Mouse (Mus musculus) heart, adult 2 months (tissue): ENCODE results near the gene Zfp57. TPM values are rescaled to one million over a fixed set of nuclear protein-coding genes. Genes with fewer than 3 reads are reported as not detected.

Source experiments
- DNase-seq, 2 experiments: peaks; one replicate each; pipeline ENCODE4 v3.0.0; 2021
- H3K27ac ChIP-seq: fragments of 200-600 bp; 2 replicates; pipeline ENCODE4 v1.8.1; 2022
- H3K27me3 ChIP-seq: fragments of 200-500 bp; 2 replicates; pipeline ENCODE4 v1.6.1; 2012; ENCODE audit warnings: mild to moderate bottlenecking, low read length, inconsistent platforms, mixed read lengths; ENCODE audit not compliant: control insufficient read depth, insufficient read depth
- H3K36me3 ChIP-seq: fragments of 200-500 bp; 2 replicates; pipeline ENCODE4 v1.6.1; 2012; ENCODE audit warnings: low read length, inconsistent platforms; ENCODE audit not compliant: control insufficient read depth, insufficient read depth
- H3K4me1 ChIP-seq: fragments of 200-500 bp; 2 replicates; pipeline ENCODE4 v1.6.1; 2011; ENCODE audit warnings: low read length; ENCODE audit not compliant: control insufficient read depth, insufficient read depth
- H3K4me3 ChIP-seq: fragments of 200-600 bp; 2 replicates; pipeline ENCODE4 v1.8.1; 2022
- H3K79me2 ChIP-seq: fragments of 200-500 bp; replicated peaks from 2 replicates; pipeline ENCODE4 v1.6.1; 2012; ENCODE audit warnings: mild to moderate bottlenecking, inconsistent platforms, low read length, moderate library complexity, mixed read lengths; ENCODE audit not compliant: control insufficient read depth, insufficient read depth
- H3K9ac ChIP-seq: fragments of 200-500 bp; 2 replicates; pipeline ENCODE4 v1.6.1; 2012; ENCODE audit warnings: low read depth, mild to moderate bottlenecking, control low read depth, inconsistent platforms, low read length, mixed read lengths
- CTCF ChIP-seq: fragments of 200-600 bp; IDR thresholded peaks from 2 replicates; pipeline ENCODE4 v1.8.1; 2022; ENCODE audit warnings: antibody characterized with exemption, mild to moderate bottlenecking, moderate library complexity
- EP300 ChIP-seq: fragments of 200-500 bp; IDR thresholded peaks from 2 replicates; pipeline ENCODE4 v1.6.1; 2011; ENCODE audit warnings: low read depth, low read length, control low read depth; ENCODE audit not compliant: insufficient read depth
- POLR2A ChIP-seq: fragments of 200-500 bp; IDR thresholded peaks from 2 replicates; pipeline ENCODE4 v1.6.1; 2011; ENCODE audit warnings: mild to moderate bottlenecking, low read depth, low read length, control low read depth; ENCODE audit not compliant: insufficient read depth
- WGBS: fragments of 180-500 bp; shearing (Covaris S2); methylation state at CpG from one replicate; pipeline ENCODE4 v1.1.7; 2018; 5-methylcytosine and 5-hydroxymethylcytosine counted together
- intact Hi-C: fragments of 180-260 bp; cut with DNase I; formaldehyde crosslinking; loops from one replicate; pipeline ENCODE4 v1.15.1; 2025
- polyA plus RNA-seq: library from polyadenylated mRNA; depleted of rRNA; stranded (reverse); fragments of >200 nt; gene quantifications from 2 replicates; pipeline ENCODE4 v1.2.3, GENCODE M21; 2012
- total RNA-seq, 2 experiments: library from RNA; stranded (reverse); gene quantifications; 2 replicates each; pipeline ENCODE4 v1.2.3; 2021

Zfp57 gene
- total and polyA plus RNA-seq, 3 experiments = 0.94 to 2.3 (median 1.4) TPM

DNA sequence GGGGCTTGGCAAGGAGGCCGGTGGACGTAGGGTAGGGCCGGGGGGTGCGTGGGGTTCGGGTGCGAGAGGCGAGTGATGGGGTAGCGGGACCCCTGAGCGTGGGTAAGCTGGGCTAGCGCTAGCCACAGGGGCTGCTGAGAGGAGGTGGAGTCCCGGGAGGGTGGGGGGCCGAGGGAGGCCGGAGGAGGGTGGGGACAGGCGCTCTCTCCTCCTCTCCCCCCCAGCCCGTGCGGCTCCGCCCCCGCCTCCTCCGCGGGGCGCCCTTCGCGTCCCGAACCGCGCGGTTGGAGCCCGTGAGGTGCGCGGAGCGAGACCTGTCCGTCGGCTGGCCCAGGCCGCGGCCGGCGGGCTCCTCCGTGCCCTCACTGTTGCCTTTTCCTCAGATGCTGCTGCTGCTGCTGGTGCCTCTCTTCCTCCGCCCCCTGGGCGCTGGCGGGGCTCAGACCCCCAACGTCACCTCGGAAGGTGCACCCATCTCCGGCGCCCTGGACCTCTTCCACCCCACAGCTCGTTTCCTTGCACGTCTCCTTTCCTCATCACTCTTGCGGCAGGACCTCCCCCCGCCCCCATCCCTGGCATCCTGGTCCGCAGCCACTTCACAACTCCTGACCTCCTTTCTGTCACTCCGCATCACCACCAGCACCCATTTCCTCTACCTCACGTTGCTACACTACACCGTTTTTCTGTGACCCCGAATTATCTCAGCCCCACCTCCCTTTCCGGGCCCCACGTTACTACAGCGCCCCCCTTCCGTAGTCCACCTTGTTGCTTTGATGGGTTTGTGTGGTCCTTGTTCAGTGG lies 45.5 kb downstream of the Zfp57 start:
- H3K79me2 ChIP-seq = no peaks in the 10 kb centered on the region
- H3K27ac ChIP-seq = peak overlapping the region; percentile 44
- H3K36me3 ChIP-seq = no peaks in the 10 kb centered on the region
- TF ChIP-seq EP300 = no peak
- no peak for TF ChIP-seq CTCF
- no peak for TF ChIP-seq POLR2A
- peak; percentile 75 to 76 for DNase-seq
- intact Hi-C loops = loop anchor here (2.0 to 5.0 kb wide), 4 partner anchors 50 to 209 kb away; partner anchors contain the start of genes Trim26, Trim40, Znrd1 and Znrd1as
- H3K4me3 ChIP-seq = peak overlapping the region; percentile 70
- H3K9ac ChIP-seq = peak overlapping the region; percentile 89
- 1% methylated on average over 46 of the region's 58 CpGs for WGBS
- H3K27me3 ChIP-seq = 0 out of 2 replicates have a peak, but pooled peaks cover 2% of the 10 kb centered on the region
- 0 out of 2 replicates have a peak, but pooled peaks cover 2% of the 10 kb centered on the region for H3K4me1 ChIP-seq

DNA sequence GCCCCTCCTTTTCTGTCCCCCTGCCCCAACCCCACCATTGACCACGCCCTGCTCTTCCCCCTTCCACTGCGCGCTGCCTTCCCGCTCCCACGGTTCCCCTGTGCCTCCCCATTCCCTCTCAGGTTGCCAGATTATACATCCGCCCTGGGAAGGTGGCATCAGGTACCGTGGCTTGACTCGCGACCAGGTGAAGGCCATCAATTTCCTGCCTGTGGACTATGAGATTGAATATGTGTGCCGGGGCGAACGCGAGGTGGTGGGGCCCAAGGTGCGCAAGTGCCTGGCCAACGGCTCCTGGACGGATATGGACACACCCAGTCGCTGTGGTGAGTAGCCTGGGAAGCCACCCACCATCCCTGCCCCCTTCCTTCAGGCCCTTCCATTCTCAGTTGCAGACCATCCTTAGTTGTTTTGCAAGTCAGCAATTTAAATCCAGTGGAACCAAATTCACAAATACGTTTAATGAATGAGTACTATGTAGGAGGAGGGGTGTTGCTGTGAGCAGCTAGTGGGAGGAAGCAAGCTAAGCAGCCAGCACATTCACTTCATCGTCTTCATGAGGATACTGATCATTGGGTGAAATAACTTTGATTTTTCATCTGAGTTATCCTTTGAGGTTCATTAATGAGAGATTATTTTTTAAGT lies 46.5 kb downstream of the Zfp57 start:
- no peak for TF ChIP-seq CTCF
- no peak for TF ChIP-seq POLR2A
- no peak for TF ChIP-seq EP300
- no peak for DNase-seq
- intact Hi-C loops = loop anchor here (2.0 to 5.0 kb wide), 4 partner anchors 51 to 210 kb away; partner anchors contain the start of genes Trim26, Trim40, Znrd1 and Znrd1as
- Histone ChIP-seq H3K27ac (no peak overlapping the region), H3K36me3 (no peaks in the 10 kb centered on the region), H3K27me3 (0 out of 2 replicates have a peak, but pooled peaks cover 2% of the 10 kb centered on the region), H3K4me3 (no peak overlapping the region), H3K79me2 (no peaks in the 10 kb centered on the region), H3K9ac (no peak overlapping the region), H3K4me1 (0 out of 2 replicates have a peak, but pooled peaks cover 2% of the 10 kb centered on the region)
- WGBS = 69% methylated on average over 19 of the region's 19 CpGs

- Histone ChIP-seq H3K4me3 (no peak overlapping the region), H3K79me2 (no peaks in the 10 kb centered on the region), H3K9ac (no peak overlapping the region), H3K27ac (no peak overlapping the region), H3K27me3 (0 out of 2 replicates have a peak, but pooled peaks cover 2% of the 10 kb centered on the region), H3K4me1 (0 out of 2 replicates have a peak, but pooled peaks cover 2% of the 10 kb centered on the region), H3K36me3 (no peaks in the 10 kb centered on the region)
- TF ChIP-seq CTCF (peak; percentile 53), POLR2A (no peak)
- intact Hi-C loops = loop anchor here (2.0 to 5.0 kb wide), 5 partner anchors 51 to 211 kb away; partner anchors contain the start of genes Trim26, Trim40, Znrd1 and Znrd1as
- 39% methylated on average over 3 of the region's 3 CpGs for WGBS
- DNase-seq = no peak
These were observed 47.0 kb downstream of the Zfp57 start for GRCm38 (mm10) chr17:37047981-37048380.

DNA sequence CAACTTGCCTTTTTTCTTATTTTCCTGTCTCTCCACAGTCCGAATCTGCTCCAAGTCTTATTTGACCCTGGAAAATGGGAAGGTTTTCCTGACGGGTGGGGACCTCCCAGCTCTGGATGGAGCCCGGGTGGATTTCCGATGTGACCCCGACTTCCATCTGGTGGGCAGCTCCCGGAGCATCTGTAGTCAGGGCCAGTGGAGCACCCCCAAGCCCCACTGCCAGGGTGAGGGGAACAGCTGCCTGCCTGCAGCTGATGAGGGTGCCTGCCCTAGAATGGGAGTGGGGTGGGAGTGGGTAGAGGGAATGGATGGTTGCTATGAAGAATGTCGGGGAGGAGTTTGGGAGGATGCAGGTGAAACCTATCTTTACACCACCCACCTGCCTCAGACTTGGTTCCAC lies 47.4 kb downstream of the Zfp57 start:
- Histone ChIP-seq H3K9ac (no peak overlapping the region), H3K79me2 (no peaks in the 10 kb centered on the region), H3K27me3 (0 out of 2 replicates have a peak, but pooled peaks cover 2% of the 10 kb centered on the region), H3K27ac (no peak overlapping the region), H3K36me3 (no peaks in the 10 kb centered on the region), H3K4me3 (no peak overlapping the region), H3K4me1 (0 out of 2 replicates have a peak, but pooled peaks cover 2% of the 10 kb centered on the region)
- no peak; the same call in 1 of the 2 replicates for TF ChIP-seq CTCF
- intact Hi-C loops = loop anchor here (2.0 to 5.0 kb wide), 3 partner anchors 134 to 211 kb away; partner anchors contain the start of genes Trim26 and Trim40
- WGBS = 69% methylated on average over 7 of the region's 7 CpGs
- DNase-seq = no peak

GRCm38 (mm10) chr17:37049570-37050310 lies 48.8 kb downstream of the Zfp57 start:
- Histone ChIP-seq H3K4me1 (0 out of 2 replicates have a peak, but pooled peaks cover 2% of the 10 kb centered on the region), H3K27me3 (0 out of 2 replicates have a peak, but pooled peaks cover 2% of the 10 kb centered on the region), H3K9ac (peak overlapping the region; percentile 9; the same call in 1 of the 2 replicates), H3K4me3 (peak overlapping the region; percentile 47), H3K79me2 (no peaks in the 10 kb centered on the region), H3K27ac (no peak overlapping the region), H3K36me3 (no peaks in the 10 kb centered on the region)
- TF ChIP-seq POLR2A (no peak), CTCF (peak; percentile 78), EP300 (no peak)
- intact Hi-C loops = loop anchor here (2.0 to 5.0 kb wide), 3 partner anchors 135 to 212 kb away; partner anchors contain the start of genes Trim26 and Trim40
- 22% methylated on average over 39 of the region's 39 CpGs for WGBS
- DNase-seq = peak; percentile 68 to 81
